ENCODE assay signal across 12 mouse cellular contexts in genomic region chr5:140752639-140753038, GRCm38 (mm10). TPM values are rescaled to one million over a fixed set of nuclear protein-coding genes. Genes with fewer than 3 reads are reported as not detected.
A peak's percentile ranks its signal among the peaks of the same experiment; 100 is the strongest.
DNase-seq lines count a peak whose midpoint lies in the region; ATAC-seq and TF ChIP-seq lines count a peak whose summit lies in the region.
"Had no signal": no experiment of that assay in that cellular context is flagged by ENCODE, and none has a peak within 500 bp of the region (broad histone marks: within the 10 kb centered on the region; RNA-seq: fewer than 3 reads in every experiment).

No protein-coding gene starts in this region.

- no peaks in the 10 kb centered on the region for H3K27me3 ChIP-seq in kidney, embryonic 16.5 days (ENCODE audit: insufficient read depth, low read length)
- H3K27me3 ChIP-seq in small intestine, adult 2 months (ENCODE audit: control insufficient read depth, insufficient read depth, low read length), result no peaks in the 10 kb centered on the region

- peaks cover 4% of the 10 kb centered on the region; the same call in 1 of the 2 replicates for H3K36me3 ChIP-seq in kidney, embryonic 16.5 days (ENCODE audit: insufficient read depth, low read length)
- no peaks in the 10 kb centered on the region for H3K36me3 ChIP-seq in small intestine, adult 2 months (ENCODE audit: control insufficient read depth, insufficient read depth, low read length)

- H3K9ac ChIP-seq in kidney, embryonic 16.5 days (replicated peaks; ENCODE audit: low read length), result no peak overlapping the region

- 94% methylated on average over 3 of the region's 3 CpGs for WGBS in kidney, embryonic 16.5 days
- 95% methylated on average over 3 of the region's 3 CpGs for WGBS in small intestine, adult 2 months

- TF ChIP-seq POLR2A in small intestine, adult 2 months (IDR thresholded peaks at IDR 0.05; ENCODE audit: low read depth, low read length), result no peak

- ATAC-seq in CD4-positive, CD25-positive, alpha-beta regulatory T cell, adult 4 months, result no peak
- no peak for ATAC-seq in kidney, embryonic 16.5 days (ENCODE audit: low FRiP score, low TSS enrichment)
- ATAC-seq: forebrain, embryonic 14.5 days had no signal

- peaks cover 15% of the 10 kb centered on the region; the same call in 1 of the 2 replicates for H3K4me1 ChIP-seq in kidney, embryonic 16.5 days (ENCODE audit: insufficient read depth, low read length)
- H3K4me1 ChIP-seq in small intestine, adult 2 months (ENCODE audit: control insufficient read depth, insufficient read depth, insufficient read length, low read length), result peaks cover 11% of the 10 kb centered on the region

- TF ChIP-seq CTCF in small intestine, adult 2 months (IDR thresholded peaks at IDR 0.05; ENCODE audit: extremely low read depth, insufficient read length, insufficient replicate concordance, low read depth, low read length), result peak; percentile 32; the same call in 1 of the 2 replicates

- peaks cover 3% of the 10 kb centered on the region; the same call in 1 of the 2 replicates for H3K9me3 ChIP-seq in kidney, embryonic 16.5 days (ENCODE audit: low read length)

- no peak overlapping the region for H3K4me2 ChIP-seq in kidney, embryonic 16.5 days (replicated peaks; ENCODE audit: low read depth, low read length)
- H3K4me2 ChIP-seq: heart, embryonic 11.5 days had no signal

- H3K4me3 ChIP-seq in kidney, embryonic 16.5 days (ENCODE audit: low read length), result no peak overlapping the region
- no peak overlapping the region for H3K4me3 ChIP-seq in small intestine, adult 2 months (ENCODE audit: low read depth, low read length)

- DNase-seq in CD4-positive, CD25-positive, alpha-beta regulatory T cell, adult 2 months (ENCODE audit: low read depth, low spot score), result peak; percentile 39
- no peak for DNase-seq in kidney, adult 9 months
- peak; percentile 24 for DNase-seq in retina, postnatal 1 day
- no peak for DNase-seq in retina, embryonic 14.5 days (ENCODE audit: low spot score)
- DNase-seq in adrenal gland, postnatal 14 days, result no peak
- DNase-seq: cerebellum, adult 2 months; midbrain, embryonic 14.5 days had no signal

- H3K27ac ChIP-seq in kidney, embryonic 16.5 days (ENCODE audit: low read length), result peak overlapping the region; percentile 32; the same call in 1 of the 2 replicates
- no peak overlapping the region for H3K27ac ChIP-seq in small intestine, adult 2 months (ENCODE audit: insufficient read depth, low read depth, low read length)

RNA-seq across cellular contexts. Expression of gene Amz1, which starts 28.7 kb away (rescaled TPM):
- polyA plus RNA-seq in CD4-positive, CD25-positive, alpha-beta regulatory T cell, adult 4 months (2017; shearing (Covaris generic)), result under 1 TPM; 0.33 to 0.50 TPM
- polyA plus RNA-seq in kidney, embryonic 16.5 days (2015; fragmentation: Nextera tagmentation; extraction: Ambion mirVana), result 1.6 and 2.4 TPM in 2 replicates
- polyA plus RNA-seq in small intestine, adult 2 months (2012; rRNA removed), result 2.0 and 3.8 TPM in 2 replicates
- 0.53 and 0.85 TPM in 2 replicates for total RNA-seq in adrenal gland, postnatal 14 days (2021)

RNA-seq across cellular contexts. Expression of gene Brat1, which starts 47.8 kb away (rescaled TPM):
- polyA plus RNA-seq in CD4-positive, CD25-positive, alpha-beta regulatory T cell, adult 4 months (2017; shearing (Covaris generic)), result 10 to 100 TPM; 15.4 to 33.1 TPM
- polyA plus RNA-seq in kidney, embryonic 16.5 days (2015; fragmentation: Nextera tagmentation; extraction: Ambion mirVana), result 28.2 and 30.9 TPM in 2 replicates
- 8.8 and 17.8 TPM in 2 replicates for polyA plus RNA-seq in small intestine, adult 2 months (2012; rRNA removed)
- 16.8 and 19.6 TPM in 2 replicates for total RNA-seq in adrenal gland, postnatal 14 days (2021)

RNA-seq across cellular contexts. Expression of gene Iqce, which starts 50.5 kb away (rescaled TPM):
- polyA plus RNA-seq in CD4-positive, CD25-positive, alpha-beta regulatory T cell, adult 4 months (2017; shearing (Covaris generic)), result 10 to 100 TPM; 22.2 to 34.3 TPM
- 26.0 and 30.7 TPM in 2 replicates for polyA plus RNA-seq in kidney, embryonic 16.5 days (2015; fragmentation: Nextera tagmentation; extraction: Ambion mirVana)
- 3.4 and 6.9 TPM in 2 replicates for polyA plus RNA-seq in small intestine, adult 2 months (2012; rRNA removed)
- 19.0 and 22.7 TPM in 2 replicates for total RNA-seq in adrenal gland, postnatal 14 days (2021)

Comparison
In these comparisons a context has a peak if more than half of its experiments do, and no peak if none do; other contexts are left out.
1. DNase-seq: peak in CD4-positive, CD25-positive, alpha-beta regulatory T cell, adult 2 months (single experiment) and retina, postnatal 1 day (single experiment); none in kidney, adult 9 months (single experiment), retina, embryonic 14.5 days (single experiment) and adrenal gland, postnatal 14 days (single experiment).